Mouse (Mus musculus) bone marrow, adult 2 months (tissue): ENCODE data around the gene Kera. TPM values are rescaled to one million over a fixed set of nuclear protein-coding genes. Genes with fewer than 3 reads are reported as not detected.

Source experiments
- H3K27ac ChIP-seq: fragments of 200-500 bp; 2 replicates; pipeline ENCODE4 v1.5.1; 2012; ENCODE audit warnings: low read depth, mild to moderate bottlenecking, control low read depth, inconsistent platforms, low read length; ENCODE audit not compliant: control insufficient read depth, poor library complexity, insufficient read depth
- H3K4me1 ChIP-seq: fragments of 200-500 bp; 2 replicates; pipeline ENCODE4 v1.6.1; 2011; ENCODE audit warnings: low read length; ENCODE audit not compliant: control insufficient read depth, insufficient read depth
- H3K4me3 ChIP-seq: fragments of 200-500 bp; replicated peaks from 2 replicates; pipeline ENCODE3; 2011; ENCODE audit warnings: mild to moderate bottlenecking, low read depth, low read length, control low read depth; ENCODE audit not compliant: control insufficient read depth
- CTCF ChIP-seq: fragments of 200-500 bp; IDR thresholded peaks from 2 replicates; pipeline ENCODE4 v1.5.1; 2011; ENCODE audit warnings: low read length, control low read depth; ENCODE audit not compliant: control insufficient read depth, insufficient read depth
- POLR2A ChIP-seq: fragments of 200-500 bp; IDR thresholded peaks from 2 replicates; pipeline ENCODE4 v1.6.1; 2011; ENCODE audit warnings: low read depth, mild to moderate bottlenecking, control low read depth, low read length, borderline replicate concordance; ENCODE audit not compliant: control insufficient read depth
- WGBS: fragments of 180-500 bp; shearing (Covaris S2); methylation state at CpG from one replicate; pipeline ENCODE4 v1.1.7; 2018; 5-methylcytosine and 5-hydroxymethylcytosine counted together
- polyA plus RNA-seq: library from polyadenylated mRNA; stranded (reverse); fragments of >200 nt; gene quantifications from 2 replicates; pipeline ENCODE4 v1.2.4, GENCODE M21; 2011; ENCODE audit warnings: low replicate concordance; ENCODE audit not compliant: missing spikeins, insufficient read depth, insufficient read length

Gene Kera
- not detected in 2 replicates for polyA plus RNA-seq

- Histone ChIP-seq H3K27ac (no peak within 1 kb of the TSS), H3K4me3 (no peak within 1 kb of the TSS), H3K4me1 (no peaks in the 10 kb centered on the region)
- TF ChIP-seq POLR2A (no peak), CTCF (no peak)
- 67% methylated on average over 2 of the region's 2 CpGs for WGBS
Measured at GRCm38 (mm10) chr10:97606579-97606978, at the start of gene Kera. Gene Kera (plus strand): TSS chr10:97606879.

GRCm38 (mm10) chr10:97564957-97565856 lies 41.5 kb upstream of the Kera start, which contains the start of gene Lum:
Gene Lum (plus strand): TSS chr10:97565128.
- TF ChIP-seq CTCF (no peak), POLR2A (no peak)
- WGBS: 26% methylated on average over 10 of the region's 10 CpGs
- no peaks in the 10 kb centered on the region for H3K4me1 ChIP-seq
- H3K4me3 ChIP-seq: no peak within 1 kb of the TSS
- H3K27ac ChIP-seq: no peak within 1 kb of the TSS

- Histone ChIP-seq H3K4me1 (no peaks in the 10 kb centered on the region), H3K4me3 (no peak overlapping the region), H3K27ac (no peak overlapping the region)
- TF ChIP-seq POLR2A (no peak), CTCF (no peak)
- 70% methylated on average over 8 of the region's 8 CpGs for WGBS
Measured at GRCm38 (mm10) chr10:97567489-97568135, 39.1 kb upstream of the Kera start.

GRCm38 (mm10) chr10:97582543-97583231 lies 24.0 kb upstream of the Kera start:
- TF ChIP-seq CTCF (no peak), POLR2A (no peak)

GRCm38 (mm10) chr10:97584176-97584575 lies 22.5 kb upstream of the Kera start:
- TF ChIP-seq POLR2A (no peak), CTCF (no peak)
- no peak overlapping the region for H3K4me3 ChIP-seq
- WGBS: 67% methylated on average over 3 of the region's 3 CpGs
- no peak overlapping the region for H3K27ac ChIP-seq
- H3K4me1 ChIP-seq: no peaks in the 10 kb centered on the region

More at GRCm38 (mm10) chr10:97582543-97583231, 24.0 kb upstream of the Kera start:
- Histone ChIP-seq H3K27ac (no peak overlapping the region), H3K4me3 (no peak overlapping the region), H3K4me1 (no peaks in the 10 kb centered on the region)
- WGBS: 73% methylated on average over 4 of the region's 4 CpGs

- 77% methylated on average over 5 of the region's 5 CpGs for WGBS
- no peak overlapping the region for H3K27ac ChIP-seq
- H3K4me3 ChIP-seq: no peak overlapping the region
- H3K4me1 ChIP-seq: no peaks in the 10 kb centered on the region
- TF ChIP-seq CTCF (no peak), POLR2A (no peak)
Measured at GRCm38 (mm10) chr10:97587159-97587558, 19.5 kb upstream of the Kera start.

GRCm38 (mm10) chr10:97589574-97589973 lies 17.1 kb upstream of the Kera start:
- TF ChIP-seq POLR2A: no peak
- TF ChIP-seq CTCF: no peak
- Histone ChIP-seq H3K27ac (no peak overlapping the region), H3K4me3 (no peak overlapping the region), H3K4me1 (no peaks in the 10 kb centered on the region)
- WGBS: 83% methylated on average over 6 of the region's 6 CpGs

- H3K27ac ChIP-seq: no peak overlapping the region
- H3K4me3 ChIP-seq: no peak overlapping the region
- 55% methylated on average over 3 of the region's 3 CpGs for WGBS
- H3K4me1 ChIP-seq: no peaks in the 10 kb centered on the region
- TF ChIP-seq POLR2A: no peak
- TF ChIP-seq CTCF: no peak
Measured at GRCm38 (mm10) chr10:97591036-97591435, 15.6 kb upstream of the Kera start.
